Mouse (Mus musculus) MEL-GATA-1-ER (cell line): ENCODE results near the gene Susd5.

ENCODE experiments used
- DNase-seq: peaks from one replicate; pipeline ENCODE4 v3.0.0-alpha.2; 2012; ENCODE audit warnings: low read depth; ENCODE audit errors: extremely low read depth

Susd5 gene

GRCm38 (mm10) chr9:114057090-114057796, at the start of gene Susd5:
Gene Susd5, plus strand, starts transcription at chr9:114057140.
- DNase-seq = no peak

- DNase-seq = no peak
Observed at GRCm38 (mm10) chr9:114007850-114008350, 49.0 kb upstream of the Susd5 start.

DNA sequence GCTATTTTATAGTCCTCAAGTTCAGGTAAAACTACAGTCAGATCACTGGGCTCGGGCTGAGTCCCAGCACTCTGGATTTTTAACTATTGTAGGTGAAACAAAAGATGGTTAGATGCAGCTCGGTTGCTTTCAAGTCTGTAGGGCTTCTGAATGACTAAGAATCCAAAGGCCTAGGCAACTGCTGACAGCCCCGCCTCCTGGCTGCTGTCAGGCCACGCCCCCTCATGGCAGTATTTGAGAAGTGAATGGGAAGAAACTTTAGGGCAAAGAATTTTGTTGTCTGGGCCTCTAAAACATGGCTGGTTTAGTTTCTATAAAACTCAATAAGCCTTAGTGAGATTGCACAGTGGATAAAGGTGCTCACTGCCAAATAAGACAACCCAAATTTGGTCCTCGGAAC, 47.4 kb upstream of the Susd5 start:
- DNase-seq = no peak

DNA sequence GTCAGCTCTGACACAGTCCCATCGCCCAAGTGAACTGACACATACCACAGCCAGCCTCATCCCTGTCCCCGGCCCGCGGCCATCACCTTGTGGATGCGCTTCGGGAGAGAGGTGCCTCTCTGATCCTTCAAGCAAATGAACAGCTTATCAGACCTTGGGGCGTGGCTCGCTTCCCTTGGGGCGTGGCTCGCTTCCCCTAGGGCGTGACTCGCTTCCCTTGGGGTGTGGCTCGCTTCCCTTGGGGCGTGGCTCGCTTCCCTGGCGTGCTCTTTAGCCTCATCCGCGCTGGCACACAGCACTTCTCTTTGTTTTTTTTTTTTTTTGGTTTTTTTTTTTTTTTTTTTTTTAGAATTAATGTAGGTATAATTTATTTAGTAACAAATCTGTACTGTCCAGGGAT, 45.7 kb upstream of the Susd5 start:
- no peak for DNase-seq

- DNase-seq = no peak
Observed at GRCm38 (mm10) chr9:114014034-114014433, 42.9 kb upstream of the Susd5 start.

DNA sequence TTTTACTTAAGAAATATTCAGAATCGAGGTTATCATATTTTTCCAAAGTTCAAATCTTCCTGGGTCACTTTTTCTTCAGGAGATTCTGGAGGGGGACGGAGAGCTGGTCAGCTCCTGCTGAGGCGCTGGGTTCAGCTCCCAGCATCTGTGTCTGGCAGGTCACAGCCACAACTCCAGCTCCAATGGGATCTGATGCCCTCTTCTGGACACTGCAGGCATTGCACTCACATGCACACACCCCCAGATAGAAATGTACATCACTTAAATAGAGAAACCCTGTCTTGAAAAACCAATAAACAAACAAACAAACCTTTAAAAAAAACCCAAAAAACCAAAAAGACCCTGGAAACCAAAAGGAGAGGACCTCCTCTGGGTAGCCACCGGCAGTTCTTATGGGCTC, 41.2 kb upstream of the Susd5 start:
- DNase-seq = no peak

GRCm38 (mm10) chr9:114016402-114016801, 40.5 kb upstream of the Susd5 start:
- DNase-seq = peak; percentile 63

- DNase-seq = no peak
Observed at GRCm38 (mm10) chr9:114019012-114019762, 37.8 kb upstream of the Susd5 start.

GRCm38 (mm10) chr9:114022141-114022540, 34.8 kb upstream of the Susd5 start:
- no peak for DNase-seq

- no peak for DNase-seq
Observed at GRCm38 (mm10) chr9:114025182-114025581, 31.8 kb upstream of the Susd5 start.

- no peak for DNase-seq
Observed at GRCm38 (mm10) chr9:114025846-114026245, 31.1 kb upstream of the Susd5 start.

DNA sequence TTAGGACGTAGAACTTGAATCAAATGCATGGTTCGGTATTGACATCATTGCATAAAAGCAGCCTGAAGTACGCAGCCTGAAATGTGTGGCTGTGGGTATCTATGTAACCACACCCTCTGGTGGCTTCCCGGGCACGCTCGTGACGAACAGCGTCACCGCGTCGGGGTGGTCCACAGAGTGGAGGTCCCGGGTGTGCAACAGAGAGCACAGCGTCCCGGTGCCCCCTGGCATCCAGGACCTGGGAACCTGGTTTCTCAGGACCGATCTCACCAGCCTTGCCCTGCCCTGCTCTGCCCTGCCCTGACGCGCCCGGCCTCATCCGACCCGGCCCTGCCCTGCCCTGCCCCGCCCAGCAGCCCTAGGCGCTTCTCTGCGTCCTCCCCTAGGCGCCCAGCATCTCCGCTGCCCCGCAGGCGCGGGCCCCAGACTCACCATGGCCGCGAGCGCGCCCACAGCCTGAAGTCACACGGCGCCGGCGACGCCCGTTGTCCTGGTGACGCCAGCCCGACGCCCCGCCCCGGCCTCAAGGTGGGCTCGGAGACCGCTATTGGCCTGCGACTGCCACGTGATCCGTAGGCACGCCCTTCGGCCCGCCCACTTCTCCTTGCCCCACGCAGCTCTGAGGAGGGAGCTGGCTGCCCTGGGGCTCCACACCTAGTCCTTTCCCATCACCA, 30.5 kb upstream of the Susd5 start:
- peak; percentile 61 for DNase-seq

GRCm38 (mm10) chr9:114040945-114041344, 16.0 kb upstream of the Susd5 start:
- no peak for DNase-seq

GRCm38 (mm10) chr9:114042490-114042889, 14.4 kb upstream of the Susd5 start:
- no peak for DNase-seq

DNA sequence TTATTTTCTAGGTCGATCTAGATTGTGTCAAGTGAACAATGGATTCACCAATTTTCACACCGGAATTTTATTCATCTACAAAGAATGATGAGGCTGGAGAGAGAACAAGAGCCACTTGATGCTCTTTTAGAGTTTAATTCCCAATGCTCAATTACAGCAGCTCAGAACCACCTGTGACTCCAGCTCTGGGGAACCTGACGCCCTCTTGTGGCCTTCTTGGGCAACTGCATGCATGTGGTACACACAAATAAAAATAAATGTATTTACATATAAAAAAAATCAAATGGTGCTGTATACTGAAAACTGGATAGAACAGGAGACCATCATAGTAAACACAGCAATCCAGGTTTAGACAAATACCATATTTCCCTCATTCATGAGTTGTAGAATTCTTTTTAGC, 12.5 kb upstream of the Susd5 start:
- peak; percentile 20 for DNase-seq

DNA sequence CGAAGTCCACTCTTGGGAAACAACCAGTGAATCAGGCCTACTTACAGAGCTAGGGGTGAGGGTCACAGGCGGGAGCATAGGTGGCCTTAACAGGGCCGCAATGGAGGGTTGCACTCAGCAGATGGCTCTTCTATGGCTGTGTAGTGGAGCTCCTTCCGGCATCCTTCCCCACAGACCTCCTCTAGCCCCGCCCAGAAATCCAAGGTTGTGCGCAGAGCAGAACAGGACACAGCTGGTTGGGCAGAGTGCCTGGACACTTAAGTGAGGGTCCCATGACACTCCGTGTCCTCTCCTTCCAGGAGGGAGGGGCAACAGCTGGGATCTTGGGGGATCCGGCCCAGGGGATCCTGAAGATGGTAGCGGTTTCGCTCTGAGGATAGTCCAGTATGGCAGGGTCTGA, 10.9 kb upstream of the Susd5 start, which contains the start of gene Fbxl2:
Gene Fbxl2 (minus strand): TSS at position 164 of the 400 bp plus-strand sequence.
- no peak for DNase-seq

- DNase-seq = no peak
Observed at GRCm38 (mm10) chr9:114046676-114047075, 10.3 kb upstream of the Susd5 start.

DNA sequence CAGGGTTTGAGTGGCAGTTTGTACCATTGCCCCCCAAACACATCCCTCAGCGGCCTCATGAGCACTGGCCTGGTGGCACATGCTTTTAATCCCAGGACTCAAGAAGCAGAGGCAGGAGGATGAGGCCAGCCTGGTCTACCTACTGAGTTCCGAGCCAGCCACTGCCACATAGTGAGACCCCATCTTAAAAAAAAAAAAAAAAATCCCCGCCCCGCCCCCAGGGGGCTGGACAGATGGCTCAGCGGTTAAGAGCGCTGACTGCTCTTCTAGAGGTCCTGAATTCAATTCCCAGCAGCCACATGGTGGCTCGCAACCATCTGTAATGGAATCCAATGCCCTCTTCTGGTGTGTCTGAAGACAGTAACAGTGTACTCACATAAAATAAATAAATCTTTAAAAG, 6.8 kb upstream of the Susd5 start:
- no peak for DNase-seq

DNA sequence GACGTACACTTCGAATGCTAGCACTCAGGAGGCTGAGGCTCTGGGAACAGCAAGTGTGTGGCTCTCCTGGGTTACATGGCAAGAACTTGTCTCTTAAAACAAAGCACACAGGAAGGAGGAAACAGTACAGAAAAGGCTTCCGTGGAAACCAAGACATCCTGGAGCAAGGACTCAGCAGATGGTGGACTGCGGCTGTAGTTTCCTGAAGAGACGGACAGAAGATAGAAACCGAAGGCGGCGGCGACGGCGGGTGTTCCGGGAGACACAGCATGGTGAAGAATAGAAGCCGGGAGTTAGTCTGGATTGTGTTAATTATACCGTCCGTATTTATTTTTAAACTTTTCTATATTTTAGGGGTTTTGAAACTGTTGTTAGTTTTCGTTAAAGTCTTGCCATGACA, 6.2 kb upstream of the Susd5 start:
- DNase-seq = no peak

- no peak for DNase-seq
Observed at GRCm38 (mm10) chr9:114052031-114052430, 4.9 kb upstream of the Susd5 start.

DNA sequence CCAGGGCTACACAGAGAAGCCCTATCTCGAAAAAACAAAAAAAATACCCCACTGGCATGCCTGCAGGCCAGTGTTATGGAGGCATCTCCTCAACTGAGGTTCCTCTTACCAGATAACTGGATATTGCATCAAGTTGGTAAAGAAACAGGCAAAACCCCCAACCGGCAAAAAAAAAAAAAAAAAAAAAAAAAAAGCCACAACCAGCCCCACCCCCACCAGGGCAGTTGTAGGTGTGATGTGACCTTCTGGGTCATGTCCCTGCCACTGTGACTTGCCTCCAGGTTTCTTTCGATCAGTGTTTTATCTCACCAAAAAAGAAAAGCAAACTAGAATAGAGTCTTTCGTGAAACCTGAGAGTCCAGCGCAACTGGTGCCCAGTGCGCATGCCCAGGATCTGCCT, 4.1 kb upstream of the Susd5 start:
- DNase-seq = no peak

GRCm38 (mm10) chr9:114068494-114069053, 11.6 kb downstream of the Susd5 start:
- DNase-seq = no peak
